Mouse (Mus musculus): ENCODE measurements around the gene Grin2a. TPM values are rescaled to one million over a fixed set of nuclear protein-coding genes. Genes with fewer than 3 reads are reported as not detected.

The Grin2a gene
- polyA plus RNA-seq, 1 experiment from 2014 or later: 0.47 TPM

GRCm38 (mm10) chr16:9764086-9764485 is 231.3 kb downstream of the Grin2a start:
- H3K9ac ChIP-seq (ENCODE audit: low read length): no peak overlapping the region
- ATAC-seq (no peak), DNase-seq (ENCODE audit: low spot score) (no peak)
- peaks cover 4% of the 10 kb centered on the region; the same call in 1 of the 2 replicates for H3K4me1 ChIP-seq (ENCODE audit: control insufficient read depth, insufficient read depth, low read length)
- no peaks in the 10 kb centered on the region for H3K36me3 ChIP-seq (ENCODE audit: control insufficient read depth, insufficient read depth, low read length)
- H3K4me3 ChIP-seq (ENCODE audit: low read depth, low read length): no peak overlapping the region
- H3K9me3 ChIP-seq (replicated peaks; ENCODE audit: control insufficient read depth, low read length): no peaks in the 10 kb centered on the region
- no peak overlapping the region for H3K4me2 ChIP-seq (ENCODE audit: low read length)
- no peak overlapping the region for H3K27ac ChIP-seq (ENCODE audit: low read depth, low read length)
- WGBS: 92% methylated on average over 2 of the region's 2 CpGs
- H3K27me3 ChIP-seq (replicated peaks; ENCODE audit: control insufficient read depth, insufficient read depth, low read length): no peaks in the 10 kb centered on the region

- H3K27ac ChIP-seq (ENCODE audit: low read depth, low read length): no peak overlapping the region
- H3K9ac ChIP-seq (ENCODE audit: low read length): no peak overlapping the region
- DNase-seq (ENCODE audit: low spot score): no peak
- no peak overlapping the region for H3K4me2 ChIP-seq (ENCODE audit: low read length)
- no peaks in the 10 kb centered on the region for H3K27me3 ChIP-seq (replicated peaks; ENCODE audit: control insufficient read depth, insufficient read depth, low read length)
- H3K9me3 ChIP-seq (replicated peaks; ENCODE audit: control insufficient read depth, low read length): no peaks in the 10 kb centered on the region
- no peak for ATAC-seq
- peaks cover 6% of the 10 kb centered on the region; the same call in 1 of the 2 replicates for H3K4me1 ChIP-seq (ENCODE audit: control insufficient read depth, insufficient read depth, low read length)
- no peak overlapping the region for H3K4me3 ChIP-seq (ENCODE audit: low read depth, low read length)
- 92% methylated on average over 2 of the region's 2 CpGs for WGBS
- H3K36me3 ChIP-seq (ENCODE audit: control insufficient read depth, insufficient read depth, low read length): no peaks in the 10 kb centered on the region
Observed at GRCm38 (mm10) chr16:9760347-9760746, 235.0 kb downstream of the Grin2a start.

- 88% methylated on average over 8 of the region's 8 CpGs for WGBS
- Histone ChIP-seq H3K9me3 (replicated peaks; ENCODE audit: control insufficient read depth, low read length) (no peaks in the 10 kb centered on the region), H3K27ac (ENCODE audit: low read depth, low read length) (no peak overlapping the region), H3K4me2 (ENCODE audit: low read length) (no peak overlapping the region), H3K36me3 (ENCODE audit: control insufficient read depth, insufficient read depth, low read length) (no peaks in the 10 kb centered on the region), H3K4me3 (ENCODE audit: low read depth, low read length) (no peak overlapping the region), H3K9ac (ENCODE audit: low read length) (no peak overlapping the region), H3K4me1 (ENCODE audit: control insufficient read depth, insufficient read depth, low read length) (peaks cover 9% of the 10 kb centered on the region; the same call in 1 of the 2 replicates), H3K27me3 (replicated peaks; ENCODE audit: control insufficient read depth, insufficient read depth, low read length) (no peaks in the 10 kb centered on the region)
- no peak for ATAC-seq
- no peak for DNase-seq (ENCODE audit: low spot score)
Observed at GRCm38 (mm10) chr16:9756849-9757248, 238.5 kb downstream of the Grin2a start.

- WGBS: 92% methylated on average over 5 of the region's 5 CpGs
- Histone ChIP-seq H3K4me3 (ENCODE audit: low read depth, low read length) (no peak overlapping the region), H3K36me3 (ENCODE audit: control insufficient read depth, insufficient read depth, low read length) (no peaks in the 10 kb centered on the region), H3K27me3 (replicated peaks; ENCODE audit: control insufficient read depth, insufficient read depth, low read length) (no peaks in the 10 kb centered on the region), H3K4me2 (ENCODE audit: low read length) (no peak overlapping the region), H3K4me1 (ENCODE audit: control insufficient read depth, insufficient read depth, low read length) (peaks cover 4% of the 10 kb centered on the region; the same call in 1 of the 2 replicates), H3K27ac (ENCODE audit: low read depth, low read length) (no peak overlapping the region), H3K9me3 (replicated peaks; ENCODE audit: control insufficient read depth, low read length) (no peaks in the 10 kb centered on the region), H3K9ac (ENCODE audit: low read length) (no peak overlapping the region)
- ATAC-seq: no peak
- DNase-seq (ENCODE audit: low spot score): no peak
Observed at GRCm38 (mm10) chr16:9754061-9754460, 241.3 kb downstream of the Grin2a start.

- H3K4me2 ChIP-seq (ENCODE audit: low read length): no peak overlapping the region
- H3K27ac ChIP-seq (ENCODE audit: low read depth, low read length): no peak overlapping the region
- no peaks in the 10 kb centered on the region for H3K27me3 ChIP-seq (replicated peaks; ENCODE audit: control insufficient read depth, insufficient read depth, low read length)
- no peaks in the 10 kb centered on the region for H3K36me3 ChIP-seq (ENCODE audit: control insufficient read depth, insufficient read depth, low read length)
- DNase-seq (ENCODE audit: low spot score): peak; percentile 84
- peak; percentile 86 for ATAC-seq
- WGBS: 54% methylated on average over 9 of the region's 9 CpGs
- H3K4me3 ChIP-seq (ENCODE audit: low read depth, low read length): no peak overlapping the region
- H3K4me1 ChIP-seq (ENCODE audit: control insufficient read depth, insufficient read depth, low read length): 0 out of 2 replicates have a peak, but pooled peaks cover 2% of the 10 kb centered on the region
- no peak overlapping the region for H3K9ac ChIP-seq (ENCODE audit: low read length)
- no peaks in the 10 kb centered on the region for H3K9me3 ChIP-seq (replicated peaks; ENCODE audit: control insufficient read depth, low read length)
Observed at GRCm38 (mm10) chr16:9753045-9753444, 242.3 kb downstream of the Grin2a start.

GRCm38 (mm10) chr16:9752600-9752999 is 242.8 kb downstream of the Grin2a start:
- ATAC-seq (peak; percentile 87), DNase-seq (ENCODE audit: low spot score) (peak; percentile 72)
- Histone ChIP-seq H3K9me3 (replicated peaks; ENCODE audit: control insufficient read depth, low read length) (no peaks in the 10 kb centered on the region), H3K4me2 (ENCODE audit: low read length) (no peak overlapping the region), H3K9ac (ENCODE audit: low read length) (no peak overlapping the region), H3K4me1 (ENCODE audit: control insufficient read depth, insufficient read depth, low read length) (0 out of 2 replicates have a peak, but pooled peaks cover 2% of the 10 kb centered on the region), H3K36me3 (ENCODE audit: control insufficient read depth, insufficient read depth, low read length) (no peaks in the 10 kb centered on the region), H3K4me3 (ENCODE audit: low read depth, low read length) (no peak overlapping the region), H3K27me3 (replicated peaks; ENCODE audit: control insufficient read depth, insufficient read depth, low read length) (no peaks in the 10 kb centered on the region), H3K27ac (ENCODE audit: low read depth, low read length) (no peak overlapping the region)
- 53% methylated on average over 8 of the region's 8 CpGs for WGBS

GRCm38 (mm10) chr16:9751045-9751569 is 244.3 kb downstream of the Grin2a start:
- Histone ChIP-seq H3K27me3 (replicated peaks; ENCODE audit: control insufficient read depth, insufficient read depth, low read length) (no peaks in the 10 kb centered on the region), H3K9me3 (replicated peaks; ENCODE audit: control insufficient read depth, low read length) (no peaks in the 10 kb centered on the region), H3K36me3 (ENCODE audit: control insufficient read depth, insufficient read depth, low read length) (no peaks in the 10 kb centered on the region), H3K4me1 (ENCODE audit: control insufficient read depth, insufficient read depth, low read length) (0 out of 2 replicates have a peak, but pooled peaks cover 2% of the 10 kb centered on the region), H3K9ac (ENCODE audit: low read length) (no peak overlapping the region), H3K4me2 (ENCODE audit: low read length) (no peak overlapping the region), H3K4me3 (ENCODE audit: low read depth, low read length) (no peak overlapping the region), H3K27ac (ENCODE audit: low read depth, low read length) (no peak overlapping the region)
- 72% methylated on average over 11 of the region's 11 CpGs for WGBS
- DNase-seq (ENCODE audit: low spot score) (no peak), ATAC-seq (no peak)

- Histone ChIP-seq H3K4me2 (ENCODE audit: low read length) (no peak overlapping the region), H3K4me1 (ENCODE audit: control insufficient read depth, insufficient read depth, low read length) (0 out of 2 replicates have a peak, but pooled peaks cover 2% of the 10 kb centered on the region), H3K27ac (ENCODE audit: low read depth, low read length) (no peak overlapping the region), H3K27me3 (replicated peaks; ENCODE audit: control insufficient read depth, insufficient read depth, low read length) (no peaks in the 10 kb centered on the region), H3K36me3 (ENCODE audit: control insufficient read depth, insufficient read depth, low read length) (no peaks in the 10 kb centered on the region), H3K9me3 (replicated peaks; ENCODE audit: control insufficient read depth, low read length) (no peaks in the 10 kb centered on the region), H3K9ac (ENCODE audit: low read length) (no peak overlapping the region), H3K4me3 (ENCODE audit: low read depth, low read length) (no peak overlapping the region)
- no peak for DNase-seq (ENCODE audit: low spot score)
- ATAC-seq: no peak
- WGBS: 91% methylated on average over 3 of the region's 3 CpGs
Observed at GRCm38 (mm10) chr16:9749661-9750060, 245.7 kb downstream of the Grin2a start.

GRCm38 (mm10) chr16:9742443-9742842 is 252.9 kb downstream of the Grin2a start:
- Histone ChIP-seq H3K9ac (ENCODE audit: low read length) (no peak overlapping the region), H3K36me3 (ENCODE audit: control insufficient read depth, insufficient read depth, low read length) (no peaks in the 10 kb centered on the region), H3K27ac (ENCODE audit: low read depth, low read length) (no peak overlapping the region), H3K9me3 (replicated peaks; ENCODE audit: control insufficient read depth, low read length) (no peaks in the 10 kb centered on the region), H3K4me1 (ENCODE audit: control insufficient read depth, insufficient read depth, low read length) (no peaks in the 10 kb centered on the region), H3K27me3 (replicated peaks; ENCODE audit: control insufficient read depth, insufficient read depth, low read length) (no peaks in the 10 kb centered on the region), H3K4me3 (ENCODE audit: low read depth, low read length) (no peak overlapping the region), H3K4me2 (ENCODE audit: low read length) (no peak overlapping the region)
- no peak for DNase-seq (ENCODE audit: low spot score)
- 89% methylated on average over 6 of the region's 6 CpGs for WGBS
- ATAC-seq: no peak
